In the genomic region with DNA sequence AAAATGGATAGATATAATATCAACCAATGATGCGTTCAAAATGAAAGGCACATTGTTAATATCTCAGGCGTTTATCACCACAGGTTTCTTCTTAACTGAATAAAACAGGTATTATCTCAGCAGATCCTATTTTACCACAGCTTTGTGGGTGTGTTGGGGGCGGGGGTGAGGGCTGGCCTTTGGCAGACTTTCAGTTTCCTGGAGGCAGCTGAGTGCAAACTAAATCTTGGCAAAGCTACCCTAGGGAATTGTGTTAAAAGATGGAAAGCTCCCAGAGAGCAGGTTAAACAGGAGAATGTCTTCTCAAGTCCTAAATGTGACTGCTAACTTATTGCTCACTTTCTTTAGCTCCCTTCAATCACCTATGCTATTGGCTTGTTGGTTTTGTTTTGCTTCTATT, we compare ENCODE assay signal across 20 mouse cellular contexts.
A peak's percentile ranks its signal among the peaks of the same experiment; 100 is the strongest.
DNase-seq lines count a peak whose midpoint lies in the region; ATAC-seq lines count a peak whose summit lies in the region.
"Had no signal": no experiment of that assay in that cellular context is flagged by ENCODE, and none has a peak within 500 bp of the region (broad histone marks: within the 10 kb centered on the region; RNA-seq: fewer than 3 reads in every experiment).

No protein-coding gene starts in this region.

- DNase-seq in cerebellum, postnatal 14 days = peak; percentile 30 to 36
- DNase-seq in cerebellum, adult 8-10 months = no peak
- DNase-seq in hindbrain, embryonic 14.5 days (ENCODE audit: low spot score) = no peak
- no peak for DNase-seq in hindbrain, embryonic 11.5 days (ENCODE audit: low spot score)
- peak; percentile 6 for DNase-seq in ovary, postnatal 36 days (ENCODE audit: low spot score)
- no peak for DNase-seq in ovary, adult 18-20 months (ENCODE audit: low spot score)
- DNase-seq in right cerebral cortex, postnatal 25 days = peak; percentile 4
- DNase-seq: gastrocnemius, adult 2 months; heart, postnatal 10 days; kidney, adult 11 months; liver, postnatal 0 days; lung, postnatal 14 days had no signal

- no peak overlapping the region for H3K9ac ChIP-seq in hindbrain, embryonic 14.5 days
- no peak overlapping the region for H3K9ac ChIP-seq in hindbrain, embryonic 11.5 days (ENCODE audit: low read depth, low read length)
- H3K9ac ChIP-seq in intestine, embryonic 16.5 days (ENCODE audit: low read depth, low read length) = no peak overlapping the region
- H3K9ac ChIP-seq: forebrain, embryonic 12.5 days; hindbrain, embryonic 15.5 days; liver, postnatal 0 days had no signal

- WGBS in hindbrain, embryonic 14.5 days = 60% methylated on average over 3 of the region's 3 CpGs
- 69% methylated on average over 3 of the region's 3 CpGs for WGBS in hindbrain, embryonic 11.5 days
- 53% methylated on average over 3 of the region's 3 CpGs for WGBS in intestine, embryonic 16.5 days

- H3K9me3 ChIP-seq in hindbrain, embryonic 14.5 days (ENCODE audit: control insufficient read depth, low read length) = no peaks in the 10 kb centered on the region
- no peaks in the 10 kb centered on the region for H3K9me3 ChIP-seq in hindbrain, embryonic 11.5 days (ENCODE audit: control insufficient read depth, low read length)
- H3K9me3 ChIP-seq in intestine, embryonic 16.5 days (ENCODE audit: control insufficient read depth, low read length) = no peaks in the 10 kb centered on the region
- H3K9me3 ChIP-seq: forebrain, embryonic 12.5 days; hindbrain, embryonic 15.5 days; limb, embryonic 10.5 days; megakaryocyte, embryonic 14.5 days had no signal

- no peaks in the 10 kb centered on the region for H3K36me3 ChIP-seq in hindbrain, embryonic 14.5 days (replicated peaks; ENCODE audit: control insufficient read depth, insufficient read depth)
- no peaks in the 10 kb centered on the region for H3K36me3 ChIP-seq in hindbrain, embryonic 11.5 days (ENCODE audit: control insufficient read depth, insufficient read depth, low read length)
- no peaks in the 10 kb centered on the region for H3K36me3 ChIP-seq in intestine, embryonic 16.5 days (ENCODE audit: control insufficient read depth, insufficient read depth, low read length)
- H3K36me3 ChIP-seq: forebrain, embryonic 12.5 days; hindbrain, embryonic 15.5 days; limb, embryonic 10.5 days had no signal

- H3K4me1 ChIP-seq in hindbrain, embryonic 14.5 days (replicated peaks; ENCODE audit: control insufficient read depth, insufficient read depth, low read length) = no peaks in the 10 kb centered on the region
- H3K4me1 ChIP-seq in hindbrain, embryonic 11.5 days (replicated peaks; ENCODE audit: control insufficient read depth, insufficient read depth, low read length) = no peaks in the 10 kb centered on the region
- H3K4me1 ChIP-seq in intestine, embryonic 16.5 days (ENCODE audit: control insufficient read depth, insufficient read depth, low read length) = no peaks in the 10 kb centered on the region
- H3K4me1 ChIP-seq: forebrain, embryonic 12.5 days; limb, embryonic 10.5 days; megakaryocyte, embryonic 14.5 days had no signal

- no peak overlapping the region for H3K4me3 ChIP-seq in hindbrain, embryonic 14.5 days (replicated peaks; ENCODE audit: low read length)
- H3K4me3 ChIP-seq in hindbrain, embryonic 11.5 days (ENCODE audit: low read depth, low read length) = no peak overlapping the region
- H3K4me3 ChIP-seq in intestine, embryonic 16.5 days (ENCODE audit: low read length) = no peak overlapping the region
- H3K4me3 ChIP-seq: forebrain, embryonic 12.5 days; gastrocnemius, adult 2 months; hindbrain, embryonic 15.5 days; limb, embryonic 10.5 days; megakaryocyte, embryonic 14.5 days had no signal

- H3K4me2 ChIP-seq in hindbrain, embryonic 14.5 days (replicated peaks) = no peak overlapping the region
- no peak overlapping the region for H3K4me2 ChIP-seq in hindbrain, embryonic 11.5 days (replicated peaks; ENCODE audit: low read depth, low read length)
- no peak overlapping the region for H3K4me2 ChIP-seq in intestine, embryonic 16.5 days (ENCODE audit: low read depth, low read length)
- H3K4me2 ChIP-seq: forebrain, embryonic 12.5 days; heart, embryonic 11.5 days; hindbrain, embryonic 15.5 days had no signal

- ATAC-seq in hindbrain, embryonic 14.5 days (ENCODE audit: low FRiP score) = 0 out of 2 replicates have a peak, but pooled peaks have one; percentile 27
- no peak for ATAC-seq in hindbrain, embryonic 11.5 days (ENCODE audit: low FRiP score)
- no peak for ATAC-seq in intestine, embryonic 16.5 days
- ATAC-seq: liver, postnatal 0 days had no signal

- H3K27me3 ChIP-seq in hindbrain, embryonic 14.5 days (ENCODE audit: control insufficient read depth, insufficient read depth, low read length) = no peaks in the 10 kb centered on the region
- H3K27me3 ChIP-seq in hindbrain, embryonic 11.5 days (ENCODE audit: control insufficient read depth, insufficient read depth, low read length) = no peaks in the 10 kb centered on the region
- H3K27me3 ChIP-seq in intestine, embryonic 16.5 days (replicated peaks; ENCODE audit: control insufficient read depth, insufficient read depth, low read length) = no peaks in the 10 kb centered on the region
- H3K27me3 ChIP-seq: CH12.LX; forebrain, embryonic 12.5 days; hindbrain, embryonic 15.5 days; megakaryocyte, embryonic 14.5 days had no signal

- H3K27ac ChIP-seq in hindbrain, embryonic 14.5 days = no peak overlapping the region
- H3K27ac ChIP-seq in hindbrain, embryonic 11.5 days (ENCODE audit: low read depth, low read length) = no peak overlapping the region
- no peak overlapping the region for H3K27ac ChIP-seq in intestine, embryonic 16.5 days (ENCODE audit: low read length)
- H3K27ac ChIP-seq: forebrain, embryonic 12.5 days; gastrocnemius, adult 2 months; hindbrain, embryonic 15.5 days; kidney, postnatal 0 days; limb, embryonic 10.5 days had no signal

Comparison
In these comparisons a context has a peak if more than half of its experiments do, and no peak if none do; other contexts are left out.
1. DNase-seq: peak in cerebellum, postnatal 14 days (2 of 2), ovary, postnatal 36 days (single experiment) and right cerebral cortex, postnatal 25 days (single experiment); none in cerebellum, adult 8-10 months (single experiment), hindbrain, embryonic 14.5 days (single experiment), hindbrain, embryonic 11.5 days (single experiment) and ovary, adult 18-20 months (single experiment).